12 mouse cellular contexts compared by ENCODE assay signal in the genomic region with DNA sequence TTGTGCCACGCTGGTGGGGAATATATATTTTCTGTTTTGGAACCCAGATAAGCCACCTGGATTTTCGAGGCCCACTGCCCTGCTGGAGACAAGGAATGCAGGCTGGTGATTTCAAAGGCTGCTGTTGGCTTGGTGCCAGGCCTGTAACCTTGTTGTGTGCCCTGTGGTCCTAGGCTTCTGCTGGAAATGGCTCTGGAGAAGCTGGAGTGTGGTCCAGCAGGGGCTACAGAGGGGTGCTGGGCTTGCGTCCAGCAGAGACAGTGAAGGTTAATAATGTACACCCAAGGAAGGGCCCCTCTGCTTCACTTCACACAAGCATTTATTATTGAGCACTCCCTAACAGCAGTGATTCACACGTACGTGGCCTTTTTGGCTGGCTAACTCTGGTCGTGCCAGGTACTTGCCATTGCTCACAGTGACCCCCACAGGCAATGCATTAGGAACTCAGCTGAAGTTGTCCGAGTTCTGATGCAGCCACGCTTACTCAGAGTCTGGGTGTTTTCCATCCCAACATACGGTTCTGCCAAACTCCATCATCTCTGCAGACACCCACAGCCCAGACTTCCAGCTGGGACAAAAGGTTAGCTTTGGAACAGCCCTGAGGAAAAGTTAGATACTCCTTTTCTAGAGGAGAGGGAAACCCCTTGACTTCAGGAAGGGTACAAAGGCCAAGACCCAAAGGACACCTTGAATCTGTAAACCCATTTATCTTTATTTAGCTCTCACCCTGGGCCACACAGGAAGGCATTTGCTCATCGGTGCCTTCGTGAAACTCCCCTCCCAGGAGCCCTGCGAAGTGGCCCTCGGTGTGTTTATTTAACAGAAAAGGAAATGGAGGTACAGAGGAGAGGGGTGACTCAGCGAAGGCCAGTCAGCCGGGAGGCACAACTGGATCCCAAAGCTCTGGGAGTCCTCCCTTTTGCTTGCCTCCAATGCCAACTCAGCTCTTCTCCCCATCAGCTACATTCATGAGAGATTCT. TPM values are rescaled to one million over a fixed set of nuclear protein-coding genes. Genes with fewer than 3 reads are reported as not detected.
DNase-seq lines count a peak whose midpoint lies in the region; ATAC-seq and TF ChIP-seq lines count a peak whose summit lies in the region.
"Had no signal": no experiment of that assay in that cellular context is flagged by ENCODE, and none has a peak within 500 bp of the region (broad histone marks: within the 10 kb centered on the region; RNA-seq: fewer than 3 reads in every experiment).

No protein-coding gene starts in this region.

- H3K79me2 ChIP-seq in C2C12 (ENCODE audit: control insufficient read depth, insufficient read depth), result peaks cover 10% of the 10 kb centered on the region

- no peak overlapping the region for H3K4me2 ChIP-seq in kidney, embryonic 14.5 days (replicated peaks; ENCODE audit: low read depth, low read length)
- H3K4me2 ChIP-seq in kidney, embryonic 16.5 days (replicated peaks; ENCODE audit: low read depth, low read length), result no peak overlapping the region

- H3K27ac ChIP-seq in kidney, embryonic 14.5 days (ENCODE audit: low read depth, low read length), result no peak overlapping the region
- peak overlapping the region; percentile 59 for H3K27ac ChIP-seq in kidney, embryonic 16.5 days (ENCODE audit: low read length)
- H3K27ac ChIP-seq: left cerebral cortex, adult 2 months had no signal

- DNase-seq in kidney, adult 18-20 months, result peak; percentile 19
- DNase-seq in adrenal gland, postnatal 25 days, result peak; percentile 60
- DNase-seq in spleen, adult 12 weeks (ENCODE audit: low spot score), result no peak
- DNase-seq: thymus, adult 2 months had no signal

- no peak overlapping the region for H3K4me3 ChIP-seq in kidney, embryonic 14.5 days (ENCODE audit: low read length)
- H3K4me3 ChIP-seq in C2C12 (ENCODE audit: insufficient read depth, poor library complexity, severe bottlenecking), result no peak overlapping the region
- H3K4me3 ChIP-seq in kidney, embryonic 16.5 days (ENCODE audit: low read length), result no peak overlapping the region
- H3K4me3 ChIP-seq: left cerebral cortex, adult 2 months had no signal

- peaks cover 15% of the 10 kb centered on the region for H3K4me1 ChIP-seq in kidney, embryonic 14.5 days (ENCODE audit: control insufficient read depth, insufficient read depth, low read length)
- H3K4me1 ChIP-seq in kidney, embryonic 16.5 days (ENCODE audit: insufficient read depth, low read length), result peaks cover 11% of the 10 kb centered on the region

- TF ChIP-seq CTCF in C2C12 (IDR thresholded peaks at IDR 0.05; ENCODE audit: control insufficient read depth, insufficient read depth, insufficient read length), result no peak

- ATAC-seq in kidney, embryonic 14.5 days (ENCODE audit: low FRiP score, low TSS enrichment), result no peak
- ATAC-seq in kidney, embryonic 16.5 days (ENCODE audit: low FRiP score, low TSS enrichment), result peak; percentile 25; the same call in 1 of the 2 replicates
- ATAC-seq in granulocyte monocyte progenitor cell, adult 5-6 weeks (replicated peaks; ENCODE audit: poor library complexity, severe bottlenecking), result no peak
- ATAC-seq: forebrain, embryonic 14.5 days had no signal

- no peak overlapping the region for H3ac ChIP-seq in C2C12 (ENCODE audit: control insufficient read depth, insufficient read length, low read depth)

- H3K27me3 ChIP-seq in kidney, embryonic 14.5 days (ENCODE audit: control insufficient read depth, insufficient read depth, low read length), result no peaks in the 10 kb centered on the region
- H3K27me3 ChIP-seq in C2C12 (ENCODE audit: control insufficient read depth, insufficient read depth, insufficient read length), result no peaks in the 10 kb centered on the region
- H3K27me3 ChIP-seq in kidney, embryonic 16.5 days (ENCODE audit: insufficient read depth, low read length), result no peaks in the 10 kb centered on the region

- H3K9ac ChIP-seq in kidney, embryonic 14.5 days (ENCODE audit: low read depth, low read length), result no peak overlapping the region
- no peak overlapping the region for H3K9ac ChIP-seq in kidney, embryonic 16.5 days (replicated peaks; ENCODE audit: low read length)

- WGBS in kidney, embryonic 14.5 days, result 37% methylated on average over 15 of the region's 15 CpGs
- WGBS in kidney, embryonic 16.5 days, result 35% methylated on average over 15 of the region's 15 CpGs

- peaks cover 5% of the 10 kb centered on the region for H3K79me3 ChIP-seq in C2C12 (ENCODE audit: low read depth)

- no peaks in the 10 kb centered on the region for H3K9me3 ChIP-seq in kidney, embryonic 14.5 days (ENCODE audit: control insufficient read depth, low read length)
- H3K9me3 ChIP-seq in kidney, embryonic 16.5 days (ENCODE audit: low read length), result no peaks in the 10 kb centered on the region

- no peaks in the 10 kb centered on the region for H3K36me3 ChIP-seq in kidney, embryonic 14.5 days (ENCODE audit: control insufficient read depth, insufficient read depth, low read length)
- peaks cover 11% of the 10 kb centered on the region for H3K36me3 ChIP-seq in C2C12 (ENCODE audit: control insufficient read depth, insufficient read depth)
- no peaks in the 10 kb centered on the region for H3K36me3 ChIP-seq in kidney, embryonic 16.5 days (ENCODE audit: insufficient read depth, low read length)

TF ChIP-seq in C2C12, 6 proteins besides CTCF, POLR2A, EP300 and RAD21:
- TF ChIP-seq FOSL1 (IDR thresholded peaks at IDR 0.05; ENCODE audit: insufficient read depth, low read length, poor library complexity, severe bottlenecking) (peak; percentile 57), CEBPB (IDR thresholded peaks at IDR 0.05; ENCODE audit: low read depth) (no peak), MAX (IDR thresholded peaks at IDR 0.05) (peak; percentile 30), MYOD1 (IDR thresholded peaks at IDR 0.05; ENCODE audit: control insufficient read depth, insufficient read length, low read depth) (no peak), MYOG (IDR thresholded peaks at IDR 0.05; ENCODE audit: control insufficient read depth, extremely low read depth, insufficient read length) (no peak), USF1 (IDR thresholded peaks at IDR 0.05; ENCODE audit: low read depth) (no peak)

RNA-seq across cellular contexts. Expression of a gene that starts 0.9 kb away (rescaled TPM):
- 0.70 and 1.3 TPM in 2 replicates for polyA plus RNA-seq in kidney, embryonic 14.5 days (2014; fragmentation: Nextera tagmentation; extraction: Ambion mirVana)
- 9.0 TPM for polyA plus RNA-seq in C2C12 (2012; fragmentation: generic; extraction: Trizol)
- not detected in 2 replicates for total RNA-seq in adrenal gland, postnatal 25 days (2021)
- 0.87 and 0.92 TPM in 2 replicates for polyA plus RNA-seq in kidney, embryonic 16.5 days (2015; fragmentation: Nextera tagmentation; extraction: Ambion mirVana)
- not detected in 2 replicates for total RNA-seq in granulocyte monocyte progenitor cell, adult 5-6 weeks (2014; fragmentation: Nextera tagmentation)
- not detected in 2 replicates for total RNA-seq in granulocyte monocyte progenitor cell, adult 5-6 weeks (2017)
- total RNA-seq: heart, postnatal 14 days; left cerebral cortex, adult 2 months; monocyte, adult 5-6 weeks had no signal
- polyA plus RNA-seq: forebrain, embryonic 14.5 days had no signal

RNA-seq across cellular contexts. Expression of a gene that starts 3.2 kb away (rescaled TPM):
- 2.7 and 2.8 TPM in 2 replicates for polyA plus RNA-seq in kidney, embryonic 14.5 days (2014; fragmentation: Nextera tagmentation; extraction: Ambion mirVana)
- 0.37 TPM for polyA plus RNA-seq in C2C12 (2012; fragmentation: generic; extraction: Trizol)
- total RNA-seq in adrenal gland, postnatal 25 days (2021), result not detected in 2 replicates
- 1.5 and 1.8 TPM in 2 replicates for polyA plus RNA-seq in kidney, embryonic 16.5 days (2015; fragmentation: Nextera tagmentation; extraction: Ambion mirVana)
- total RNA-seq in granulocyte monocyte progenitor cell, adult 5-6 weeks (2014; fragmentation: Nextera tagmentation), result not detected in 2 replicates
- total RNA-seq in granulocyte monocyte progenitor cell, adult 5-6 weeks (2017), result not detected in 2 replicates
- total RNA-seq: monocyte, adult 5-6 weeks had no signal

RNA-seq across cellular contexts. Expression of a gene that starts 24.2 kb away (rescaled TPM):
- polyA plus RNA-seq in kidney, embryonic 14.5 days (2014; fragmentation: Nextera tagmentation; extraction: Ambion mirVana), result 1.4 and 1.5 TPM in 2 replicates
- 1.8 TPM for polyA plus RNA-seq in C2C12 (2012; fragmentation: generic; extraction: Trizol)
- total RNA-seq in adrenal gland, postnatal 25 days (2021), result not detected in 2 replicates
- 1.3 TPM in 2 replicates for polyA plus RNA-seq in kidney, embryonic 16.5 days (2015; fragmentation: Nextera tagmentation; extraction: Ambion mirVana)
- total RNA-seq in granulocyte monocyte progenitor cell, adult 5-6 weeks (2014; fragmentation: Nextera tagmentation), result not detected in 2 replicates
- total RNA-seq in granulocyte monocyte progenitor cell, adult 5-6 weeks (2017), result 0.69 and 0.82 TPM in 2 replicates
- total RNA-seq: monocyte, adult 5-6 weeks had no signal
- polyA plus RNA-seq: forebrain, embryonic 14.5 days had no signal

RNA-seq across cellular contexts. Expression of a gene that starts 41.0 kb away (rescaled TPM):
- 22.2 and 23.7 TPM in 2 replicates for polyA plus RNA-seq in kidney, embryonic 14.5 days (2014; fragmentation: Nextera tagmentation; extraction: Ambion mirVana)
- 0.07 TPM for polyA plus RNA-seq in C2C12 (2012; fragmentation: generic; extraction: Trizol)
- total RNA-seq in adrenal gland, postnatal 25 days (2021), result 2.2 and 3.0 TPM in 2 replicates
- polyA plus RNA-seq in kidney, embryonic 16.5 days (2015; fragmentation: Nextera tagmentation; extraction: Ambion mirVana), result 30.9 TPM in 2 replicates
- not detected in 2 replicates for total RNA-seq in granulocyte monocyte progenitor cell, adult 5-6 weeks (2014; fragmentation: Nextera tagmentation)
- not detected in 2 replicates for total RNA-seq in granulocyte monocyte progenitor cell, adult 5-6 weeks (2017)
- total RNA-seq: monocyte, adult 5-6 weeks had no signal
